Mouse (Mus musculus): ENCODE measurements around the gene Rftn2. TPM values are rescaled to one million over a fixed set of nuclear protein-coding genes. Genes with fewer than 3 reads are reported as not detected.

Gene Rftn2
- polyA plus RNA-seq (2014; fragmentation: Illumina TruSeq; extraction: RNeasy Lipid Tissue Mini Kit (QIAGEN cat#74804); ENCODE audit: low read depth, low replicate concordance), result 3.0 TPM

DNA sequence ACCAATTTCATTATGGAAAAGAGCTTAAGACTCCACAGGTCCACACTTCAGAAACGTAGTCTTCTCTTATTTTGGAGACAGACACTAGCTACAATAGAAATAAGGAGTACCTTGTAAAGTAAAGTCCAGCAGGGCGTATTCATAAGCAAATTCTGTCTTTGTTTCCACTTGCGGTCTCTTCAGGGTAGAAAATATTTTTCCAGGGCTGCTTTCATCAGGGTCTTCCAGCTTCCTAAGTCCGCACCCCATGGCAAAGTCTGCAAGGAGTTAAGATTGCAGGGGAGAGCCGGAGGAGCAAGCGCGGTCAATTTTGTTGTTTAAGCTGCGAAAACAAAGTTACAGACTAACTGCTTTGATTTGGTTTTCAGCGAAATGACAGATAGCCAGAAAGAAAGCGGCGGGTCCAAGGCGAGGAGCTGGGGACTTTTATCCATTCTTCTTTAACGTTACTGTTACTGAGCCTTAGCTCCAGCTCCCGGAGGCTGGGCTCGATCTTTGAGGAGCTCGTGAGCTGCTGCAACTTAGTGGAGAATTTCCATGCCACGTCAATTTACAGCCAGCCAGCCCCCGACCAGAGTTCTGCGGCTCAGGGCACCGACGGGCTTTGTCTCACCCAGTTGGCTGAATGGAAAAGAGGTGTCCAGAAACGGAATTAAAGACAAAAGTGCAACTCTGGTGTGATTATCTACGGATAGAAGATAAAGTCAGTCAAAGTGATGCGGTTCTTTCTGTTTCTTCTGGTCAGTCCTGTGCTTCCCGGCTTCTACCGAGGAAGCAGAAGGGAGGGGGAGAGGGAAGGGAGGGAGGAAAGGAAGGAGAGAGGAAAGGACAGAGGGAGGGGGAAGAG is at the start of gene Rftn2:
Gene Rftn2, minus strand, starts transcription at position 772 of the 847 bp plus-strand sequence.

DNA sequence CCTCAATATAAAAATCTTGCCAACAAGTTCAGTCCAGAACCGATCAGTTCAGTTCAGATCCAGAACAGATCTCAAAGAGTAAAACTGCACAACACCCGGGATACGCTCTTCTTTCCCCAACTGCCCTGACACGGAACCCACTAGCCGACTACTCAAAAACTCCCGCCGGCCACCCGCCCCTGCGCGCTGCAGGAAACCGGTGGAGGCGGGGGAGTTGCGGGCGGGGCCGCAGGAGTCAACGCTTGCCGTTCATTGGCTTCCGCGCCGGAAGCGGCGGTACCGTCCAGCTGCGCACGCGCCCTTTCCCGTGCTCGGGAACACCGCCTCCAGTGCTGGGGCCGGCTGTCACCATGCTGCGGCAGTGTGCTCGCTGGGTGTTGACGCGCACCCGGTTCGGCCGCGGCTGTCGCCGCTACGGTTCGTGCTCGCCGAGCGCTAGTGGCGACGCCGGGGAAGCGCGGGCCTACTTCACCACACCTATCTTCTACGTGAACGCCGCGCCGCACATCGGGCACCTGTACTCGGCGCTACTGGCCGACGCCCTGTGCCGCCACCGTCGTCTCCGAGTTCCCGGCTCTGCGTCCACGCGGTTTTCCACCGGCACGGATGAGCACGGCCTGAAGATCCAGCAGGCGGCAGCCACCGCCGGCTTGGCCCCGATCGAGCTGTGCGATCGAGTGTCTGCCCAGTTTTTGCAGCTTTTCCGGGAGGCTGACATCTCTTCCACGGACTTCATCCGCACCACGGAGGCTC is 10.5 kb upstream of the Rftn2 start, which contains the start of gene Mars2:
Gene Mars2, plus strand, starts transcription at position 288 of the 753 bp plus-strand sequence.

DNA sequence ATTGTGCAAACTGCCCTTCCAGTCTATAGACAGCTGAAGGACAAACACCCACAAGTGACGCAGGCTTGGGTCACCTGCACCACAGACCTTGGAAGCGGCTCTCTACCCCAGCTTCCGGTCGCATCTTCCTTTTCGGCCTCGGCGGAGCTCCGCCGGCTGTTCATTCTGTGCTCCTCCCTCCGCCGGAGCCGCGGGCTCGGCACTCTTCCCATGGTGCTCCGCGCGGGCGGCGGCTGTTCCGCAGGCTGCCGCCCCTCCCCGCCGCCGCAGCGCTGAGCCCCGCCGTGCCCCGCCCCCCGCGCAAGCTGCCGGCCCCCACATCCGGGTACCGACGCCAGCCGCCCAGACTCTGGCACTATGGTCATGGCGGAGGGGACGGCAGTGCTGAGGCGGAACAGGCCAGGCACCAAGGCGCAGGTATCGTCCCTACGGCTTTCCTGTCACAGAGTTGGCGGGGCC is 95.6 kb downstream of the Rftn2 start, which contains the start of gene Mob4:
Gene Mob4, plus strand, starts transcription at position 289 of the 459 bp plus-strand sequence.

Other genes starting within 250 kb of the Rftn2 start
- 104 TPM for gene Sf3b1, start 199.3 kb downstream of the Rftn2 start, polyA plus RNA-seq (2014; fragmentation: Illumina TruSeq; extraction: RNeasy Lipid Tissue Mini Kit (QIAGEN cat#74804); ENCODE audit: low read depth, low replicate concordance)
- gene Coq10b, start 174.0 kb downstream of the Rftn2 start, polyA plus RNA-seq (2014; fragmentation: Illumina TruSeq; extraction: RNeasy Lipid Tissue Mini Kit (QIAGEN cat#74804); ENCODE audit: low read depth, low replicate concordance), result 25.0 TPM
- 154 TPM for gene Hspe1, start 138.7 kb downstream of the Rftn2 start, polyA plus RNA-seq (2014; fragmentation: Illumina TruSeq; extraction: RNeasy Lipid Tissue Mini Kit (QIAGEN cat#74804); ENCODE audit: low read depth, low replicate concordance)
- 167 TPM for gene Hspd1, start 138.5 kb downstream of the Rftn2 start, polyA plus RNA-seq (2014; fragmentation: Illumina TruSeq; extraction: RNeasy Lipid Tissue Mini Kit (QIAGEN cat#74804); ENCODE audit: low read depth, low replicate concordance)
- gene Mob4, start 95.6 kb downstream of the Rftn2 start, polyA plus RNA-seq (2014; fragmentation: Illumina TruSeq; extraction: RNeasy Lipid Tissue Mini Kit (QIAGEN cat#74804); ENCODE audit: low read depth, low replicate concordance), result 33.5 TPM
- 1.6 TPM for gene Mars2, start 10.4 kb upstream of the Rftn2 start, polyA plus RNA-seq (2014; fragmentation: Illumina TruSeq; extraction: RNeasy Lipid Tissue Mini Kit (QIAGEN cat#74804); ENCODE audit: low read depth, low replicate concordance)
- gene Boll, start 136.7 kb upstream of the Rftn2 start, polyA plus RNA-seq (2014; fragmentation: Illumina TruSeq; extraction: RNeasy Lipid Tissue Mini Kit (QIAGEN cat#74804); ENCODE audit: low read depth, low replicate concordance), result 2.5 TPM
- 8.0 TPM for gene Plcl1, start 179.1 kb upstream of the Rftn2 start, polyA plus RNA-seq (2014; fragmentation: Illumina TruSeq; extraction: RNeasy Lipid Tissue Mini Kit (QIAGEN cat#74804); ENCODE audit: low read depth, low replicate concordance)

All from adipose tissue, adult 10 weeks (tissue).